Mouse (Mus musculus) c-Kit-positive CD71-negative TER-119-negative erythroid progenitor cells, embryonic 14.5 days (primary cell): ENCODE results near the gene Rc3h1.
"Not testable (repeated sequence)": the region's sequence is repeated elsewhere in the genome, so short reads cannot be mapped to it uniquely, and the experiment has no call there.

Source experiments
- DNase-seq: peaks from one replicate; pipeline ENCODE4 v3.0.0-alpha.2; 2013; ENCODE audit warnings: low read depth

Gene Rc3h1

DNA sequence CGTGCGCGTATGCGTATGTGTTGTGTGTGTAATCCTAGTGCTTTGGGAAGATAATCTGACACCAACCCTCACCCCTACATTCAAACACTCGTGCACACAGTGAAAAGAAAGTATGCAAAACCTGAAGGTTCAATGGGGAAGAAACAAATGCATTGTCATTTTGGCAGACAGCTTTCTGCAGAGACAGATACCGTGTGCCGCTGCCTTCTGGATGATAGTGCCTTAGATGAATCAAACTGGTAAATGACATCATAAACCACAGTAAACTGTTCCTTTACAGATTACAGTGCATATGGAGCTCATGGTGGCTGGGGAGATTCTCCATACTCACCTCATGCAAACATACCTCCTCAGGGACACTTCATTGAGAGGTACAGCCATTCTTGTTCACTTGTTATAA, 57.0 kb downstream of the Rc3h1 start:
- no peak for DNase-seq

DNA sequence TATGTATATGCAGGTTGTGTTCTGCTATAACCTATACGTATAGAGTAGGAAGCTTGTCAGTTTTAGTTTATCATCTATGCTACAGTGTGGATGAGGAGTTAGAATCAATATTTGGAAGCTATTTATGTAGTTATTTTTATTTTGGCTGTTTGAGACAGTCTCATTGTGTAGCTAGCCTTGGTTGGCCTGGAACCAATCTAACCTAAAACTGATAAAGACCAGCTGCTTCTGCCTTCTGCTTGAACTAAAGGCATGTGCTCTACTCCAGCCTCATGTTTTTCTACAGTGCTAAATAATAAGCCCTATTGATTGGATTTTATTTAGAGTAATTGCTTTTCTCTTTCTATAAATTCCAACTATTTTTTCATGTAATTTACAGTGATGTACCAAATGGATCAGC, 61.0 kb downstream of the Rc3h1 start:
- DNase-seq, result no peak

DNA sequence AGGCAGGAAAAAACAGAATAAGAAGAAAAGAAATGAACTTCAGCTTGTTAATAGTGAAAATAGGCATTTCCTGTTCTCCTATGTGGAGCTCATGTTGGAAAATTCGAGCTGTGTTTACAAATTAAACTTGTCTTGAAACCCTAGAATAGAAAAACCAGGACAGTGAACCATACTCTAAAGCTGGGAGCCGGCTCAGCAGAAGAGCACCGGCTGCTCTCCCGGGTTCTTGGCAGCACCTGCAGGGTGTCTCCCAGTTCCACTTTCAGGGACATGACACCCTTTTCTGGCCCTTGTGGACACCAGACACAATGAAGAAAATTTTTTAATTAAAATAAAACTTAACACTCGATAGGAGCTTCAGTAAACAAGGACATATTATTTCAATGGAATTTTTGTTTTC, 62.4 kb downstream of the Rc3h1 start:
- DNase-seq, result no peak

DNA sequence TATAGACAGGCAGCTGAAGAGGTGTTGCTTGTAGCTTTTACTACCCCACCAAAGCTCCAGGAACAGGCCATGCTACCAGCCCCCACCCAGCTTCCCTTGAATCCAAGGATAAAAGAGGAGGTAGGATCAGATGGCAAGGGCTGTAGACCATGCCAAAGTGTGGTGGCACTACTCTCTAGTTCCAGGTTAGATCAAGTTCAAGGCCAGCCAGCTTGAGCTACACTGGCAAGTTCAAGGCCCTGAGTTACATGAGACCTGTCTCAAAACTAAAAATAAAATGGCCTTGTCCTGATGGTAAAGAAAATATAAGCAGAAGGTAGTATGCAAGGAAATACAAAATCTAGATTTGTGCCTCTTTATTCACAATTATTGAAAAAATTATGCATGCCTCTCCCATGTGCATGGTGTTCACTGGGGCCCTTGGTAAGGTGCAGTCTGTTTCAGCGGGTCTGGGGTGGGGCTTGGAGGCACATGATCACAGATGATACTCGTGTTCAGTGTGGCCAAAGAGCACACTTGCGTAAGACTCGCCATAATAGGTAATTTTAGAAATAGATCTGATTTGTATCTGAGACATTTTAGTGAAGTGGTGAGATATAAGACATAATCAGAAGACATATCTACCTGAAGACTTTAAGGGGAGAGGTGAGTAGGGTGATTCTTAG, 72.0 kb downstream of the Rc3h1 start, which contains the start of gene Serpinc1:
Gene Serpinc1 (plus strand): TSS at position 515 of the 665 bp plus-strand sequence.
- DNase-seq, result no peak

DNA sequence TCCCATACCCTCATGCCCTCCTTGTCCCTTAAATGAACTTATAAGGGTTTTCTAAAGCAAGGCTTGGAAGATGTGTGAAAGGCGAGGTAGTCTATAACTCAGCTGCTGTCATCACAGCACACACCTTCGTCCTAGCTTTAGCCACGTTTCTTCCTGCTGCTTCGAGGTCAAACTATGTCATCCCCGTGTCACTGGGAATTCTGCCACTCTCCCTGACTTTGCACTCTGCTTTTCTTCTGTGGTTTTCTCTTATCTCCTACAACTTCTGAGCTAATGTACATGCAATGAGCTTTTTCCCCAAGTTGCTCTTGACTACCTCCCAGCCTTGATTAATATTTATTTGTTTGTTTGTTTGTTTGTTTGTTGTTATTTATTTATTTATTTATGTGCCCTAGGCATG, 73.8 kb downstream of the Rc3h1 start:
- DNase-seq, result no peak

DNA sequence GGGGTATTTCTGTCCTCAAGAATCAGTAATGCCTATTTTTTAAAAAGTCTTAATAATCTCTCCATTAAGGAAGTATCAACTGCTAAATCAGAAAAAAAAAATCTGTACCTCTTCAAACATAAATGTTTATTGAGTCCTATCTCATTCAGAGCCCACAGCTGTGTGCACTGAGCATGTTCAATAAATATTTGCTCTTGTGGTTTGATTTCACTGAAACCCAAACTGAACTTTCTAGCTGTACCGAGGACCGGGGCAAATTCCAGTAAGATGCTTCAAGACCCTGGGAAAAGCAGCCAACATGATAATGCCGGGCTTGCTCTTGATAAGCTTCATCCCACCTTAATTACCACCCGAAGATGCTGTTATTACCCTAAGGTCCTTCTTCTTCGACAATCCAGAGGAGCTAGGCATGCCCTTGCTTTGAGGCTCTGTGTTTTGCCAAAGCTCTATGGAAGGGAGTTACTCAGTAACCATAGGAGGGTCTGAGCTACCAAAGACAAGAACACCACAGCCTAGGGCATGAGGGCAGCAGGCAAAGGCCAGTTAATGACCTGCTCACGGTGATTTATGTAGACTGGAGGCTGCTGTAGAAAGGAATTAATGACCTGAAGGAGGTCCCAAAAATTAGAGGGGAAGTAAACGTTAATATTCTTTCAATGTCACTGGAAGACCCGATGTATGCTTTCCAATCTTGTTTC, 74.5 kb downstream of the Rc3h1 start:
- DNase-seq, result no peak

DNA sequence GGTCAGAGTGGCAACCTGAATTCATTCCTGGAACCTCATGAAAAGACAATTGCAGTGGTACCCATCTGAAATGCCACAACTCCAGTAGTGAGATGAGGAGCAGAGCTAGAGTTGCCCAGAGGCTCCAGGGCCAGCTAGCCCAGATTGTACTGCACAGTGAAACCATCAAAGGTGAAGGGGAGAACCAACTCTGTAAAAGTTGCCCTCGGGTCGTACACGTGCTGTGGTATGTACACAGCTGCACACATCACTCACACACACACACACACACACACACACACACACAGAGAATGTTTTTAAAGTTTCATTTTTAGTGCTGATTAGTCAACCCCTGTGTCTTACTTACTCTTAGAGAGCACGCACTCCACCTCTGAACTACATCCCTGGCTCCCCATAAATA, 75.1 kb downstream of the Rc3h1 start:
- no peak for DNase-seq

DNA sequence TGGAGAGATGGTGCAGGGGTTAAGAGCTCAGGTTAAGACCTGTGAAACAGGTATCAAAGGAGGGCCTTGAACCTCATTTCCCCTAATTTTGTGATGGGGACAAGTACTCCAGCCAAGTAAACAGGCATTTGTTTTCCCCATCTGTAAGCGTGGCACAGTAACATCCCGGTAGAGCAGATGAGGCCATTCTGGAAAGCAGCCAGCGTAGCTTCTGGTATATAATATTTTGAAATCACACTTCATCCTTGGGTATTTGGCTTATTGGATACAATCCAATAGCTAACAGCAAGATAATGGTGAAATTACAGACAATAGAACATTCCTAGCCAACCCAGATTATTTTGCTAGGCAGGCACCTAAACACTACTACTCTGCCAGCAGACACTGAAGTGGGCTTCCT, 76.7 kb downstream of the Rc3h1 start:
- no peak for DNase-seq

DNA sequence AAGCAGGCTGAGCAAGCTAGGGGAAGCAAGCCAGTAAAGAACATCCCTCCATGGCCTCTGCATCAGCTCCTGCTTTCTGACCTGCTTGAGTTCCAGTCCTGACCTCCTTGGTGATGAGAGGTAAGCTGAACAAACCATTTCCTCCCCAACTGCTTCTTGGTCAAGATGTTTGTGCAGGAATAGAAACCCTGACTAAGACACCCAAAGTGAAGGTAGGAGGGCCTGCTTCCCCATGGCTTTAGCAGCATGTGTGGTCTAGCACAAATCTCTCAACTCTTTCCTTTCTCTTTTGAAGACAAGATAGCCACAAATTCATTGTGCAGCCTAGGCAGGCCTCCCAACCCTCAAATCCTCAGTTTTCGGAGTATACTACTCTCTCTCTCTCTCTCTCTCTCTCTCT, 78.5 kb downstream of the Rc3h1 start:
- DNase-seq, result not testable (repeated sequence)

DNA sequence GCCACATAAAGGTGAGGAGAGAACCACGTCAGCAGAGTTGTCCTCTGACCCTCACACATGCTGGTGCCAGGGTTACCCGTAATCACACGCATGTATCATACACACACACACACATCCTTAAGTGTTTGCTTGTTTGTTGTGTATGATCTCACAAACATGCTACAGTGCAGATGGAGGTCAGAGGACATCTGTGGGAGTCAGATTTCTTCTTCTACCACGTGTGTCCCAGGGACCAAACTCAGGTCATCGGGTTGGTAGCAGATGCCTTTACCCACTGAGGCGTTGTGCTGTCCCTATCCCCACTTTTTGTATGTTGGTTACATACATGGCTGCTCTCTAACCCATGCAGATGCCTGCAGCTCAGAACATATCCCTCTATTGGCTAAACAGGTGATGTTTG, 79.3 kb downstream of the Rc3h1 start:
- DNase-seq, result no peak

DNA sequence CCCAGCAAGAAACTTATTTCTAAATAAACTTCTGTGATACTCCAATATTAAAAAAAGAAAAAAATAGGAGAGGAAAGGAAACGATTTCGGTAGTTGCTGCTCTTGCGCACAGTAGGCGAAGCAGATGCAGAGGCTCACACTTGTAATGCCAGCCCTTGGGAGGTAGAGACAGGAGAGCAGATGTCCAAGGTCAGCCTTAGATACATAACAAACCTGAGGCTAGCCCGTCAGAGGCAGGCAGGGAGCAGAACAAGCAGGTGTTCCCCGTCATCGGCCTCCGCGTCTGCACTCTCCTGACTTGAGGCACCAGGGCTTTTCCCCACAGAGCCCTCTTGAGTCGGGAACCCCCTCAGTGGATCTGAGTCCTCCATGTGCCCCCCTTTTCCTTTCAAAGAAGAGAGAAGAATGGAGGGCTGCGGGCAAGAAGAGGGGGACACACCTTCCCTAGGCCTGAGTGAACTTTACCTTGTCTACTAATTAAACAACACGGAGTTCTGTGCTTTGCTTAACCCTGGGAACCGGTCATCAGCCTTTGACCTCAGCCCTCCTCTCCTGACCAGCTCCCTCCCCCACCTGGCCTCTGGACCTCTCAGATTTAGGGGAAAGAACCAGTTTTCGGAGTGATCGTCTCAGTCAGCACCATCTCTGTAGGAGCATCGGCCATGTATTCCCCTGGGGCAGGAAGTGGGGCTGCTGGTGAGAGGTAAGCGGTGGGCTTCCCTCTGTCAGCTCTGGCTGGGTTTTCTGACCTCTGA, 80.8 kb downstream of the Rc3h1 start:
- no peak for DNase-seq

DNA sequence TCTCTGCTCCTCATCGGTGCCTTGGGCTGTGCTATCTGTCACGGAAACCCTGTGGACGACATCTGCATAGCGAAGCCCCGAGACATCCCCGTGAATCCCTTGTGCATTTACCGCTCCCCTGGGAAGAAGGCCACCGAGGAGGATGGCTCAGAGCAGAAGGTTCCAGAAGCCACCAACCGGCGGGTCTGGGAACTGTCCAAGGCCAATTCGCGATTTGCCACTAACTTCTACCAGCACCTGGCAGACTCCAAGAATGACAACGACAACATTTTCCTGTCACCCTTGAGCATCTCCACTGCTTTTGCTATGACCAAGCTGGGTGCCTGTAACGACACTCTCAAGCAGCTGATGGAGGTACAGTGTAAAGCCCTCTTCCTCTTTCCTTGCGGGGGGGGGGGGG, 83.2 kb downstream of the Rc3h1 start:
- DNase-seq, result no peak

DNA sequence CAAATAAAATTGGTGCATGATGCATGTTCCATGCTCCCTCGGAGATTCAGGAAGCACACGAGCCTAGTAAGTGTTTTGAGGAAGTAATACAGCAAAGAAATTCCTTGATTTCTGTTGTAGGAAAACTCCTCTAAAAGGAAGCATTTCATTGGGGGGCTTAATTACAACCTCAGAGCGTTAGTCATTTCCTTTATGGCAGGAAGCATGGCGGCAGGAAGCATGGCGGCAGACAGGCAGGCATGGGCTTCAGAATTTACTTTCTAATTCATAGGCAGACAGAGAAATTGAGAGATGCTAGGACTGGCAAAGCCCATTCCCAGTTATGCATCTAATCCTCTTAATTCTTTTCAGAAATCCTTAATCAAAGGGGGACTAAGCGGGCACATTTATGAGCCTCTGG, 87.6 kb downstream of the Rc3h1 start:
- DNase-seq, result no peak

DNA sequence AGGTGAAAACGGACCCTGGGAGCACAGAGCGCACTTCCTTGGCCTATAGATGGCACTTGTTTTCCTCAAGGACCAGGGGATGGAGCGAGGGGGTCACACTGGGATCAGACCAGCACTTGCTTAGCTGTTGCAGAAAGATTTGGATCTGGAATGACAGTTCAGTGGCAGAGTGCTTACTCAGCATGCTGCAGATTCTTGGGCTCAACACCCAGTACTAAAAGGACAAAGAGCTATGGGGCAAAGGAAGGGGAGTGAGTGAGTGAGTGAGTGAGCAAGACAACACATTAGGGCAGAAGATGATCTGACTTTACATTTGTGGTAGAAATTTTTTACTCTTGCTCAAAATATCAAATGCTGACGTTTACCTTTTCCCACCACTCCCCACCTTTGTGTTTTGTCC, 98.7 kb downstream of the Rc3h1 start:
- DNase-seq, result no peak

DNA sequence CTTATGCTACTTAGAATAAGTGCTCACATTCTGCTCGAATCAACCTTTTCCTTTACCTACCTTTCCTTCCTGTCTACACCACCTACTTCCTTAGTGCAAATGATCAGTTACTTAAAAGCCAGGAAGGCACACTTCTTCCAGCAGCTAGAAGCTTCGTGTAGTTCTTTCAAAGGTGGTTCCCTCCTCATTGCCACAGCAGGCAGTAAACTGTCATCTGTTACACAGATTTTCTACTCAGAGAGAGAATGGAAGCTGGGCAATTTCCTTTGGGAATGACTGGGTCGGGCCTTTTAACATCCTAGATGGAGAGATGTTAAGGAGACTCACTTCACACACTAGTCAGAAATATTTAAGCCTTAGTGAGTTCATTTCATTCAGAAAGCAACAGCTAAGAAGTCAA, 99.3 kb downstream of the Rc3h1 start:
- no peak for DNase-seq

DNA sequence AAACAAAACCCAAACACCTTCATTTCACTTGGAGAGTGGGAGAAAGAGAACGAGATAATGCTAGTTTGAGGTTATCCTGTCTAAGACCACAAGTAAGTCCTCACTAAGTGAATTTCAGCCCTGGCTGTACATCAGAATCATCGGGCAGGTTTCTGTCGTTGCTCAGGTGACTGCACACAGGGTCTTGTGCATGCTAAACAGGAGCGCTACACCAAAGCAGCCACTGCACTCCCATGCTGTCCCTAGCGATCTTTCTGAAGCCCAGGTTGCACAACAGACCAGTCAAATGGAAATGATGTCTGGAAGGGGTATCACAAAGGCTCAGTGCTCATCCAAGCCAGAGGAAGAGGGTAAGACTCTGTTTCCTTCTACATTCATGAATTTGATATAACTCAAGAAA, 100.3 kb downstream of the Rc3h1 start:
- DNase-seq, result no peak

DNA sequence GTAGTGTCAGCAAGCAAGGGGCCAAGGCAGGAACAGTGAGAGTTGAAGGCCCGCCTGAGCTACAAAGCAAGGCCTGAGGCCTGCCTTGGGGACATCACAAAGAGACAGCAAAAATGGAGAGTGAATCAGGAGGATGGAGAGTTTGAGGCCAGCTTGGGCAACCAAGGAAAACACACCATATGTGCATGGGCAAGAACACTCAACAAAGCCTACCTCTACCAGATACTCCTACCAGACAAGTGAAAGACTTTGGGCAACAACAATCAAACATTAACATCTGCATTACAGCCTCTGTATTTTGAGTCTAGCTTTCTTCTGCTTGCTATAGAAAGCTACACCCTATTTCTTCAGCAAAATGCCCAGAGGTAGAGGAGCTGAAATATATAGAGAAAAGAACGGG, 101.8 kb downstream of the Rc3h1 start:
- no peak for DNase-seq

DNA sequence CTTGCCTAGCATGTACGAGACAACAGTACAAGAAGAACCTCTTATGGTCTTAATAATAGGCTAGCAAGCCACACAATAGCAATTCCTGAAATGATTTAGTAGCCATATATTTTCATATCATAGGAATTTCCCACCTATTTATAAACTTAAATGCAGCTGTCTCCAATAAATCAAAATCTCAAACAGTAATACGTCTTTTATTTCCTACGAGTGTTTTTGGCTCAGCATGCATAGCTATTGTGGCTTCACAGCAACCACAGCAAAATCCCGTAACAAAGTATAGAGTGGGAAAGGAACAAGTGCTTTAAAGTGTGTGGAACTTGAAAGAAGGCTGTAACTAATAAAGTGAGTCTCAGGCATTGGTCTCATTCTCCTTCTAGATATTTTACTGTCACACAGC, 104.2 kb downstream of the Rc3h1 start:
- no peak for DNase-seq

DNA sequence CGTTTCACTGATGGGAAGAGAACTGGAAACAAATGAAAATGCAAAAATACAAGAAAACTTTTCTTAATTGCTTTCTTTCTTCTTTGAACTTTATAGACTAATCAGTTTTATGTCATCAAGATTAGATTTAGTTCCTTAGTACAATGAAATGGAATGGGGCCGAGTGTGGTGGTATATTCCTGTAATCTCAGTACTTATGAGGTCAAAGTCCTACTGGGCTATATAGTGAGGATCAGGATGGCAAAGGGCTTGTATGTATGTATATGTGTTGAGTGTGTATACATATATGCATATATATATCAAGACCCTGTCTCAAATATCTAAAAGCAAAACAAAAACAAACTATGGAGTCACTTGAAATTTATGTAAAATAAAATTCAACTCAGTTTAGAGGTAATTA, 110.2 kb downstream of the Rc3h1 start:
- no peak for DNase-seq

DNA sequence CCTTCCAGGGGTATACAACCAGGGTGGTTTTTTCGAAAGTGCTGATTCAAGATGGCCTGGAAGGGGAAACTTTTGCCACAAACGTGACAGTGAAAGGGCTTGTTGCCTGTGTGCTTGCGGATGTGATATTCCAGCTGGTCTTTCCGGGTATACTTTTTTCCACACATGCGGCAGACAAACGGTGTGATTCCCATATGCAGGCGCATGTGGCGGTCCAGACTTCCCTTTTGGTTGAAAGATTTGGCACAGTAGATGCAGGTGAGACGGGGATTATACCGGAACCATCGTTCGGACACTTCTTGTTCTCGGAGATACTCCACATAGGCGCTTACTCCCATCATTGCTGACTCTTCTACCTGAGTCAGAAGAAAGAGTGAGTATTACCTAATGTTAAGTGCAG, 113.8 kb downstream of the Rc3h1 start:
- no peak for DNase-seq
